Mouse (Mus musculus) kidney, embryonic 16.5 days (tissue): ENCODE data around the gene Fmo2. TPM values are rescaled to one million over a fixed set of nuclear protein-coding genes. Genes with fewer than 3 reads are reported as not detected.

Experiments used
- ATAC-seq: fragments of 200-750 bp; cut with Nextera tagmentation; 2 replicates; pipeline ENCODE4 v1.8.0; 2017; ENCODE audit warnings: moderate TSS enrichment; ENCODE audit not compliant: low FRiP score, low TSS enrichment
- H3K27ac ChIP-seq: fragments of 300-500 bp; sonication (generic); 2 replicates; pipeline ENCODE4 v1.5.1; 2014; ENCODE audit warnings: low read length
- H3K27me3 ChIP-seq: fragments of 300-500 bp; sonication (generic); 2 replicates; pipeline ENCODE4 v1.6.1; 2014; ENCODE audit warnings: low read length, control low read depth, mixed read lengths; ENCODE audit not compliant: insufficient read depth
- H3K36me3 ChIP-seq: fragments of 300-500 bp; sonication (generic); 2 replicates; pipeline ENCODE4 v1.6.1; 2014; ENCODE audit warnings: low read length, control low read depth, mixed read lengths; ENCODE audit not compliant: insufficient read depth
- H3K4me1 ChIP-seq: fragments of 300-500 bp; sonication (generic); 2 replicates; pipeline ENCODE4 v1.6.1; 2014; ENCODE audit warnings: low read length, control low read depth, mixed read lengths; ENCODE audit not compliant: insufficient read depth
- H3K4me2 ChIP-seq: fragments of 300-500 bp; sonication (generic); replicated peaks from 2 replicates; pipeline ENCODE4 v1.6.1; 2014; ENCODE audit warnings: low read depth, low read length
- H3K4me3 ChIP-seq: fragments of 300-500 bp; sonication (generic); 2 replicates; pipeline ENCODE4 v1.5.1; 2014; ENCODE audit warnings: mild to moderate bottlenecking, low read length
- H3K9ac ChIP-seq: fragments of 300-500 bp; sonication (generic); replicated peaks from 2 replicates; pipeline ENCODE4 v1.6.1; 2014; ENCODE audit warnings: low read length
- H3K9me3 ChIP-seq: fragments of 300-500 bp; sonication (generic); 2 replicates; pipeline ENCODE4 v1.6.1; 2016; ENCODE audit warnings: low read length, control low read depth
- WGBS: fragments of 180-500 bp; shearing (Covaris S2); extraction: QIAGEN DNeasy Blood & Tissue Kit; methylation state at CpG from one replicate; pipeline ENCODE4 v1.1.7; 2014; 5-methylcytosine and 5-hydroxymethylcytosine counted together
- polyA plus RNA-seq: library from polyadenylated mRNA; unstranded; fragments of >200 nt; fragmentation: Nextera tagmentation; extraction: Ambion mirVana; gene quantifications from 2 replicates; pipeline ENCODE4 v1.2.1, GENCODE M21; 2015

Fmo2 gene
- polyA plus RNA-seq, 1 experiment from 2014 or later, result 9.3 TPM

DNA sequence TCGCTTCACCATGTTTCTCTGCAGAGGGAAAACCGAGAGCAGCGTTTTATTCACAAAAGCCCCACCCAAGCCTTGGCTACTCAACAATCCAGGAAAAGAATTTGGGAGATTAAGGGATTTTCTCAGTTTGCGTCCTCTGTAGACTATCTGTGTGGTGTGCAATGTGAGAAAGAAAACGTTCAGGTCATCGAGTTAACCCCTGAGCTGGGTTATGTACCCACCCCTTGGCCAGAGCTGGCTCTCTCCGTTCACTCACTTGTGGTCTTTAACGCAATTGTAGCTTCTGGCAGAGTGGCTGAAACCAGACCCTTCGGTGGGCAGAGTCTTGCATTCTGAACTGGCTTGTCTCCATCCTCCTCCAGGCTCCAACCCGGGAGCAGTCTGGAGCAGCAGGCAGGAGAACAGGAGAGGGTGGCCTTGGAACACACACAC, 39.0 kb downstream of the Fmo2 start:
- WGBS, result 42% methylated on average over 10 of the region's 10 CpGs
- Histone ChIP-seq H3K4me3 (peak overlapping the region; percentile 18; the same call in 1 of the 2 replicates), H3K9ac (no peak overlapping the region), H3K27me3 (no peaks in the 10 kb centered on the region), H3K9me3 (no peaks in the 10 kb centered on the region), H3K27ac (peak overlapping the region; percentile 76), H3K36me3 (no peaks in the 10 kb centered on the region), H3K4me2 (peak overlapping the region; percentile 34; the same call in 1 of the 2 replicates), H3K4me1 (peaks cover 17% of the 10 kb centered on the region; the same call in 1 of the 2 replicates)
- peak; percentile 56; the same call in 1 of the 2 replicates for ATAC-seq

DNA sequence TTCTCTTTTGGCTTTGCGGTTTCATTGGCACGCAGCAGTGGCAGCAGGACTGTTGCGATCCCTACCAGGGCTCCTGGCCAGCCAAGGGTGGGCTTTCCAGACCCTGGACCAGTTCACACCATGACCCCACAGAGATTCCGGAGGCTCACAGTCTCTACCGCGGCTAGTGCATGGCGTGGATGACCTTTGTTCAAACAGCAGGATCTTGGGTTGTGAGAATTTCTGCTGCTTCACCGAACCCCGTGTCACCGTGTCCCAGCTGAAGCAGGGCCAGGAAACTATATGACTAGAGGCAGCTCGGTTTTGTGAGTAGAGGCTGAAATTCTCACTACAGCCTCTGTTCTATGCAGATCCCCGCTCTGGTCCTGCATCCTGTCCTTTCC, 39.8 kb downstream of the Fmo2 start:
- H3K27me3 ChIP-seq, result no peaks in the 10 kb centered on the region
- ATAC-seq, result no peak
- peak overlapping the region; percentile 61; the same call in 1 of the 2 replicates for H3K27ac ChIP-seq
- no peaks in the 10 kb centered on the region for H3K36me3 ChIP-seq
- peak overlapping the region; percentile 46; the same call in 1 of the 2 replicates for H3K9ac ChIP-seq
- no peaks in the 10 kb centered on the region for H3K9me3 ChIP-seq
- H3K4me2 ChIP-seq, result peak overlapping the region; percentile 34
- 59% methylated on average over 12 of the region's 12 CpGs for WGBS
- peaks cover 15% of the 10 kb centered on the region; the same call in 1 of the 2 replicates for H3K4me1 ChIP-seq
- H3K4me3 ChIP-seq, result peak overlapping the region; percentile 26

DNA sequence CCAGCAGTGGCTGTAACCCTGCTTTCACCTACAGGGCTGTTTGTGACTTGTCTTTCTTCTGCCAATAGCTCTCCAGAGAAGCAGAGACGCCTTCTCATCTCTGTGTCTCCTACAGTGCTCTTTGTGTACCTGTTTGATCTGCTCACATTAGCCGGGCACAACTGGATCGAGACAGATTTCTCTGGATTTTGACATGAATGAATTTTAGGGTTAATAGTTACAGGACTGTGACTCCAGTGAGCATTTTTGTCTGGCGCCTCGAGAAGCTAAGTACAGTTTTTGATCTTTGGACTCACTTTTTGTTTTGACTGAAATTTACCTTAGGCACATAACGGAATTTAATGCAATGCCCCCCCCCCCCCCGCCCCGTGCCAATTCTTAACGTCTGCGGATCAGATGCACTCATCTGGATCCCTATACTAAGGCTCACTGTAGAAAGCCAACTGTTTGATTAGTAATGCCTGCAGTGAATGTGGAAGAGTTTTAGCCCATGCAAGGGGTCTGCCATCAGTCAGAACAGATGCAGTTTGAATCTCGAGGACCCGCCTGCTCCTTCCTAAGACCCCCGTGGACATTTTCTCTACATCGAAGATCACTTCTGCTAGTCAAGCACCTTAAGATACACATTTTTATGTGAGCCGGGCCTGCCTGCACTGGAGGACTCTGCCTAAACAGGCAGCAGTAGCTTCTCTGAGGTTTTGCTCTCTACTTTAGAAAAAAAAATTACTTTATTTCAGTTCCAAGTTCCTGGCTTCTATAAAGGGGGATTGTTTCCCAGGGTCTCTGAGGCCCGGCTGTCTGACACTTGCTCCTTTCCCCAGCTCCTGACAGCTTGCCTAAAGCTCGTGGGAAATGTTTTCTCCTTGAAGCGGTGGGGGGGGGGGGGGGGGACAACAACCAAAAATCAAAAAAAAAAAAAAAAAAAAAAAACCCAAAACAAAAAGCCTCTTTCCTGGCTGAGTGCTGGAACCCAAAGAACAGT, 40.5 kb downstream of the Fmo2 start:
- WGBS, result 57% methylated on average over 17 of the region's 18 CpGs

DNA sequence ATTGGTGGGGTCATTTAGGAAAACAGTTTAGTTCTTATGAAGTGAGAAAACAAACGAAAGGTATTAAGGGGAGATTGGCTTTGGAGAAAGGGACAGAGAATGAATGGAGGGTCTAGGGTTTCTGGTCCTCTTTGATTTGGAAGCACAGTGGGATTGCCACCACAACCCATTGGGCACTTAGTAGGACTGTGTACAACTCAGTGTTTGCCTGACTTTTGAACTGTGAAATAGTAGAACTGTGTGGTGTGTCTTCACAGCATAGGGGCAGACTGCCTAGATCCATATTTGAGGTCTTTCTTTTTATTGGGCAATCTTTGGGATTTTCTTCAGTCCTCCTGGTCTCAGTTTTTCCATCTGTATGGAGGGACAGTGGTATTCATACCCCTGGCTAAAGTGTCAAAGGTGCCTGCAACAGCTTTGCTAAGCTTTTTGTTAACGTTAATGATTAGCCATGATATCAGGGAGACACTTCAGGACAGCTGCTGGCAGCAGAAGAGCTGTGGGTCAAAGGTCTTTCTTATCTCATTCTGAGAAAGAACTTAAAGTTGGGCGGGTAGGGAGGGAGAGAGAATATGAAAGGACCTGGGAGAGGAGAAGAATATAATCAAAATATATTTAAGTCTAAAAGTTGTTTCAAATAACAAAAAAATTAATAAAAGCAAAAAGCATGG, 44.6 kb downstream of the Fmo2 start:
- 67% methylated on average over 3 of the region's 3 CpGs for WGBS
- ATAC-seq, result no peak

More for the DNA sequence above, 40.5 kb downstream of the Fmo2 start:
- H3K9ac ChIP-seq, result peak overlapping the region; percentile 46
- H3K4me3 ChIP-seq, result peak overlapping the region; percentile 26
- peak; percentile 40; the same call in 1 of the 2 replicates for ATAC-seq
- H3K4me1 ChIP-seq, result peaks cover 15% of the 10 kb centered on the region; the same call in 1 of the 2 replicates
- no peaks in the 10 kb centered on the region for H3K9me3 ChIP-seq
- no peaks in the 10 kb centered on the region for H3K27me3 ChIP-seq
- peak overlapping the region; percentile 34; the same call in 1 of the 2 replicates for H3K4me2 ChIP-seq
- H3K27ac ChIP-seq, result peak overlapping the region; percentile 64
- no peaks in the 10 kb centered on the region for H3K36me3 ChIP-seq

DNA sequence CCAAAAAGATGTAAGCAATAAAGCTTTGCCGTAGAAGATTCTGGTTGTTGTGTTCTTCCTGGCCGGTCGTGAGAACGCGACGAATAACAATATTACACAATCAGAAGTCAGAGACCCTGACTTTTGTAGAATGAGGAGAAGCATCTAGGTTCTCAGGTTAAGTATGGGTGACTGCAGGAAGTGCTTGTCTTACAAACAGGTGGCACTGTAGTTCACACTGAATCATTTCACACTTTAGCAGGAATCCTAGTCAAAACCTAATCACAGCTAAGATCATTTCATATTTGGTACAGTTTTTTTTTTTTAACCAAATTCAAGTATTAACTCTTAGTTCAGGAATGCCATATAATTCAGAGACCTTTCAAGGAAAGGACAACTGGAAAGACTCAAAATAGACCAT, 51.0 kb downstream of the Fmo2 start:
- H3K4me1 ChIP-seq, result no peaks in the 10 kb centered on the region
- H3K9ac ChIP-seq, result no peak overlapping the region
- no peaks in the 10 kb centered on the region for H3K27me3 ChIP-seq
- no peak for ATAC-seq
- H3K9me3 ChIP-seq, result no peaks in the 10 kb centered on the region
- WGBS, result 96% methylated on average over 6 of the region's 6 CpGs
- no peak overlapping the region for H3K4me3 ChIP-seq
- no peaks in the 10 kb centered on the region for H3K36me3 ChIP-seq
- H3K4me2 ChIP-seq, result no peak overlapping the region
- no peak overlapping the region for H3K27ac ChIP-seq

More for the DNA sequence above, 44.6 kb downstream of the Fmo2 start:
- no peak overlapping the region for H3K4me2 ChIP-seq
- H3K9me3 ChIP-seq, result no peaks in the 10 kb centered on the region
- H3K27ac ChIP-seq, result no peak overlapping the region
- no peak overlapping the region for H3K9ac ChIP-seq
- no peaks in the 10 kb centered on the region for H3K27me3 ChIP-seq
- H3K4me1 ChIP-seq, result peaks cover 4% of the 10 kb centered on the region; the same call in 1 of the 2 replicates
- H3K4me3 ChIP-seq, result no peak overlapping the region
- H3K36me3 ChIP-seq, result no peaks in the 10 kb centered on the region

DNA sequence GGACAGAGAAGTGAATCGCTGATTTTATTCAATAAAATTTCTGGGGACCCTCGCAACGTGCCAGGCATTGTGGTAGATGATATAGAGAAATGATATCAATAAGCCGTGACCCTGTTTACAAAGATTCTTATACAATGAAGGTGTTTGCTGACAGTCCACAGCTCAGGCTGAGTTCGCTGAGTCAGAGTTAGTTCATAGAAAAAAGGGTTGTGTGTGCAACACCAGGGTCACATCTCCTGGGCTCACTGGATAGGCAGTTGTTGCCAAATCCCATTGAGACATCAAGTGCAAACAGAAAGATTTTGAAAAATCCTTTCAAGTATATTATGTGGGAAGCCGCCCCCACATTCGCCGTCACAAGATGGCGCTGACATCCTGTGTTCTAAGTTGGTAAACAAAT, 58.3 kb downstream of the Fmo2 start:
- no peak overlapping the region for H3K4me2 ChIP-seq
- no peak overlapping the region for H3K9ac ChIP-seq
- no peak overlapping the region for H3K27ac ChIP-seq
- 93% methylated on average over 9 of the region's 9 CpGs for WGBS
- no peaks in the 10 kb centered on the region for H3K27me3 ChIP-seq
- ATAC-seq, result no peak
- H3K36me3 ChIP-seq, result no peaks in the 10 kb centered on the region
- 0 out of 2 replicates have a peak, but pooled peaks cover 2% of the 10 kb centered on the region for H3K9me3 ChIP-seq
- H3K4me1 ChIP-seq, result no peaks in the 10 kb centered on the region
- no peak overlapping the region for H3K4me3 ChIP-seq

DNA sequence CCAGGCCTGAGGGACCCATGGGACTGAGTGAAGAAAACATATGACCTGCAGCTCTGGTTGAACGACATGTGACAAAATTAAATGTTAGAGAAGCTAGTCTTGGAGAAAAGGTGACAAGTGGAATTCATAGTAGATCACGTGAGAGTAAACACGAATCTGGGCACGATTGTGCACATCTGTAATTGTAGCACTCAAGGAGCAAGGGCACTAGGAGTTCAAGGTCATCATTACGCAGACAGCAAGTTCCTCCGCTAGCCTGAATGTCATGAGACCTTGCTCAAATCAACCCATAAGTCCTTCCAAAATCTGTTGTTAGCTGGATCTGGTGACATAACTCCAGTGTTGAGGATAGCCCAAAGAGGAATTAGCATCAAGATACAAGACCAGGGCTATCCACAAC, 59.5 kb downstream of the Fmo2 start:
- H3K36me3 ChIP-seq, result no peaks in the 10 kb centered on the region
- no peak overlapping the region for H3K9ac ChIP-seq
- no peak overlapping the region for H3K4me2 ChIP-seq
- 0 out of 2 replicates have a peak, but pooled peaks cover 2% of the 10 kb centered on the region for H3K9me3 ChIP-seq
- WGBS, result 88% methylated on average over 6 of the region's 6 CpGs
- no peaks in the 10 kb centered on the region for H3K27me3 ChIP-seq
- no peaks in the 10 kb centered on the region for H3K4me1 ChIP-seq
- no peak overlapping the region for H3K4me3 ChIP-seq
- H3K27ac ChIP-seq, result no peak overlapping the region
- ATAC-seq, result no peak

DNA sequence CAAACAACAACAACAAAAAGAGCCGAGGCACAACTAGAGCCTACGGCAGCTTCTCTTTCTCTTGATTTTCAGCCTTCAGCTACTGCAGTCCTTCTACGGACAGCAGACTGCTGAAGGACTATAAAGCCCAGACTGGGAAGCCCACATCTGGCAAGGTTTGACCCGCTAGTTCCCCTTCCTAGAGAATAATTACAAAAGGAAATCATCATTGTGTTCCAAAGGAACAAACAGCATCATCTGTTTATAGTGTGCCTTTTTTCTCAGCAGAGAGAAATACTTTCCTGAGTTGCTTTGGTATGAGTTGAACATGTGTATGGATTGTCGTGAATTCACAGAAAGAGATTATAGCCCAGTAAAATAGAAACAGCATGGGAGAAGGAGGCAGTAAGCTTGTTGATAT, 64.2 kb downstream of the Fmo2 start:
- H3K27me3 ChIP-seq, result no peaks in the 10 kb centered on the region
- H3K27ac ChIP-seq, result no peak overlapping the region
- H3K4me3 ChIP-seq, result no peak overlapping the region
- H3K9me3 ChIP-seq, result 0 out of 2 replicates have a peak, but pooled peaks cover 2% of the 10 kb centered on the region
- no peak overlapping the region for H3K4me2 ChIP-seq
- H3K36me3 ChIP-seq, result no peaks in the 10 kb centered on the region
- 77% methylated on average over 5 of the region's 5 CpGs for WGBS
- ATAC-seq, result no peak
- H3K4me1 ChIP-seq, result no peaks in the 10 kb centered on the region
- H3K9ac ChIP-seq, result no peak overlapping the region

DNA sequence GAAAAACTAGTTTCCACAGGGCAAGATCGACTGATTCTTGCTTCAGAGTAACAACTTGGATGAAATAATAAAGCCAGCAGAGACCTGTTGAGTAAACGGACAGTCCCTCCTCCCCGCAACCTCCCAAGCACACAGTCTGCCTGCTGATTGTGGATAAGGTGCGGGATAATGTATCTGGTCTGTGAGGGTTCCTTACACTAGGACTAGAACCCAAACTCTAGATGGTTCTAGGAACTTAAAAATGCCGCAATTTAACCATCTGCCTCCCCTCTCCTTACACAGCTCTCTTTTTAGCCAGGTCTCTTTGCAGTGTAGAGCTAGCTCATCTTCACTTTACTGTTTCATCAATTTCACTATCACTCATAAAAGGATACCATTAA, 66.0 kb downstream of the Fmo2 start:
- no peaks in the 10 kb centered on the region for H3K36me3 ChIP-seq
- H3K4me2 ChIP-seq, result no peak overlapping the region
- H3K9me3 ChIP-seq, result 0 out of 2 replicates have a peak, but pooled peaks cover 2% of the 10 kb centered on the region
- ATAC-seq, result no peak
- no peak overlapping the region for H3K9ac ChIP-seq
- 60% methylated on average over 5 of the region's 5 CpGs for WGBS
- H3K27me3 ChIP-seq, result no peaks in the 10 kb centered on the region
- no peak overlapping the region for H3K27ac ChIP-seq
- no peak overlapping the region for H3K4me3 ChIP-seq
- no peaks in the 10 kb centered on the region for H3K4me1 ChIP-seq
